Mouse (Mus musculus) G1E (cell line): ENCODE results near the gene Usmg5.

ENCODE experiments used
- CTCF ChIP-seq: IDR thresholded peaks from 2 replicates; pipeline ENCODE4 v1.5.1; 2012; ENCODE audit warnings: low read depth, low read length, inconsistent platforms, mixed read lengths
- GATA1 ChIP-seq: IDR thresholded peaks from 2 replicates; pipeline ENCODE4 v1.6.1; 2012; ENCODE audit warnings: borderline replicate concordance, low read length, inconsistent platforms, mixed read lengths
- GATA2 ChIP-seq: IDR thresholded peaks from 2 replicates; pipeline ENCODE4 v1.6.1; 2012; ENCODE audit warnings: low read depth, low read length, inconsistent platforms, borderline replicate concordance
- POLR2AphosphoS5 ChIP-seq: IDR thresholded peaks from 2 replicates; pipeline ENCODE4 v1.6.1; 2012; ENCODE audit warnings: low read depth, low read length, inconsistent platforms; ENCODE audit not compliant: insufficient replicate concordance
- TAL1 ChIP-seq: conservative IDR thresholded peaks from 2 replicates; pipeline ENCODE4 v1.6.1; 2012; ENCODE audit warnings: low read depth, low read length, inconsistent platforms, mixed read lengths

DNA sequence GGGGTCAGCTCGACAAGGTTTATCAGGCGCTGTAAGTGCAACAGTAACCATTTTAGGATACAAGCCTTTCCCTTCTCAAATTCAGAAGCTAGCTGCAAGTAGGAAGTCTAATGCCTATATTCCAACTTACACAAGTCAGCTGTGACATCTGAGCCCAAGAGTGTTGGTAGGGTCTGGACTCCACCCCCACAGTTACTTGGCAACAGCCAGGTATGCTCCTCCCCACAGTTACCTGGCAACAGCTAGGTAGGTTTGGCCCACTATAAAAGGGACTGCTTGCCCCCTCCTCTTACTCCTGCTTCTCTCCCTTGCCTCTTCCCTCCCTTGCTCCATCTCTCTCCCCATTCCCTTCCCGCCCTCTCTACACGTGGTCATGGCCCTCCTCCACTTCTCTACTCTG is 41.4 kb downstream of the Usmg5 start:
- TF ChIP-seq CTCF (no peak), TAL1 (no peak), GATA1 (no peak), POLR2AphosphoS5 (no peak), GATA2 (no peak)
